Mouse (Mus musculus) layer of hippocampus, adult 11-12 months (tissue): ENCODE results near the gene Git2.

ENCODE experiments used
- DNase-seq: peaks from one replicate; pipeline ENCODE4 v3.0.0; 2022; ENCODE audit warnings: low spot score

Gene Git2

DNA sequence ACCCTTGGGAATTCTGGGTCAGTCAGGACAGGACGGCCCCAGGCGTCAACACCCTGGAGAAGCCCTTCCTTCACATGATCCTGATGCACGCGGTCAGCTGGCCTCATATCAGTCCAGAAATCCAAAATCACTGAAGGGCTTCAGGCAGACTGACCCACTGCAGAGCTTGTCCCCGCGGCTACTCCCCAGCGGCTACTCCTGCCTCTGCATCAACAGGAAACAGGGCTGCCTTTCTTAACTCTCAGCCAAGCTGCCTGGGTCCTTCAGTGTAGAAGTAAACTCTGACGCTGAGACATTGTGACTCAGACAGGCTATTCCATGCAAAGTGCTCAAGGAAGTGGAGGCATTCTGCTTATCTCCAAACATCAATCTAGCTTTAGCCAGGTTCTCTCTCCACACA, 13.3 kb downstream of the Git2 start:
- DNase-seq: no peak

DNA sequence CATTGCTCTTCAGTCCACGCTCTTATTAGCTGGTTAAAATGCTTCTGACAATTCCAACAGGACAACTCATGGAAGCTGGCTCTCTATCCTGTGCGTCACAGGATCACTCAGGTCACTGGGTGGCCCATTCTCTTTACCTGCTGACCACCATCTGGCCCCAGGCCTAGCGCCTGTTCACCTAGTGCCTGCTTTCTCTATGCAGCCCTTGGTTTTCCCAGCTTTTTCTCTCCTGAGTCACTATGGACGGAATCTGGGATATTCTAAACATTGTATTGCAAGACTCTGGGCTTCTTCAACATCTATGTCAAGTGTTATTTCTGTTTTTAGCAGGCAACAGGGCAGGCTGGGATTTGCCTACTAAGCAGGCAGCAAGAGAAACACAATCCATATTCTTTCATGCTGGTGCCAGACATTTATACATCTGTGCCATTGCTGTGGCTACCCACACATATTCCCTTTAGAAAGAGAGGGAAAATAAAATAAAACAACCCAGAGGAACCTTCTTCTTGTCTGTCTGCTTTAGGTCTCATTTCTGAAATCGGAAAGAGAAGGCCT, 15.7 kb downstream of the Git2 start:
- no peak for DNase-seq

DNA sequence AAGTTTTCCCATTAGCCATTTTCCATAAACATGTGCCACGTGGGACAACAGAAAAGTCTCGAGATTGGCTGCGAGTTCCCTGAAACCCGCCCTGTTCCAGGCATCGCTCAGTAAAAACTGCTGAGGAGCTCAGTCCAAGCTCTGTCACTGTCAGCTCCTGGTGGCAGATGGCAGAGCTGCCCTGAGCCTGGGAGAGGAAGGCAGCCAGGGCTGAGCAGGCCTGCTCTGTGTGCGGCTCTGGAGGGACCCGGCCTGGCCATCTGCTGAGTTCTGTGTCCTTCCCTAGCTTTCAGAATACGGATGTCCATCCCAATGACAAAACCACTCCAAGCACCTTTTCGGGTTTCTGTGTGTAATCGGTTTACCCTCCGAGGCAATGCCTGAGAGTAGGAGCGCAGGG, 21.9 kb downstream of the Git2 start:
- no peak for DNase-seq

DNA sequence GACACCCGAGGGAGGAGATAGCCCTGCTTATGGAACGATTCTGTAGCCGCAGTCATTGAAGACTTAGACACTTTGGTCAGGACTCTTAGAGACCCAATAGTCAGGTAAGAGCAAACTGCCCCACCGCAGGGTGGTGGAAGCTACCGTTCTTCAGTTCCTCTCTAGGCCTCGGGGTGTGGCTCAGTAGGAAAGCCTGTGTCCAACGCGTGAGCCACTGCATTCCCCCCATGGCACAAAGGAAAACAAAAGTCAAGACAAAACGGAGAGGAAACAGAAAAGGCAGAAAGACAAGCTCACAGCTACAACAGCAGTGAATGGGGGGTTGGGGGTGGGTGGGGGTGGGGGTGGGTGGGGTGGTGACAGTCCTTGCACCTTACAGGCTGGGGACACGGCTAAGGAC, 22.9 kb downstream of the Git2 start:
- DNase-seq: no peak

DNA sequence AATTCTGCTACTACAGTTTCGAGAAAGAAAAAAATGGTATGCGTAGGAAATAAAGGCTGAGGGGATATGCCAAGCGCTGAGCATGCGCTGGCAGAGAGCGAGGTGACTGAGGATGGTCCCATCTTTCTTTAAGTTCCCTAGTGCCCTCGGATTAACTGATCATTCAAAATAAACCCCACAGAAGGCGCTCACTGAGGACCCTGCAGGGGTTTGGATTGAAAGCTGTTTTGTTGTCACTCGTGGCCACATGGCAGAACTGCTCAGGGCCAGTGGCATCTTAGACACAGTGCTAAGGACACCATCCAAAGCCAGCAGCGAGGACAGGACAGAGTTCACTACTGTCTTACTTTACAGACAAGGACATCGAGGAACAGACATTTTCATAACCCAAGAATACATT, 25.0 kb downstream of the Git2 start:
- no peak for DNase-seq

DNA sequence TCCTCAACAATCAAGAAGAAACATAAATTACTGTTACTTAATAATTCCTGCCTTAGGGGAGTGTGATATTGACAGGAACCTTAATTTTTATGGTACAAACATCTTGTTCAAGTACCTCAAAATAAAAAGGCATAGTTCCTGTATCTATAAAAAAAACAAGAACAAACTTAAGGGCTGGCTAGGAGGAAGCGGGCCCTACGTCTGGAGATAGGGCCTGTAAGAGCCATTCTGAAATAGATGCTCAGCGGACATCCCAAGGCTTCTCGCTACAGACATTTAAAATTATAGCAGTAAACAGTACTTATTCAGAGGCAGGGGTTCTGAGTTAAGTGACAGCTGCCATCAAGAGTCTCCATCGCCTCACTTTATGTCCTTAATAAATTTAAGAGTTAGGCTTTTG, 27.8 kb downstream of the Git2 start:
- DNase-seq: no peak

DNA sequence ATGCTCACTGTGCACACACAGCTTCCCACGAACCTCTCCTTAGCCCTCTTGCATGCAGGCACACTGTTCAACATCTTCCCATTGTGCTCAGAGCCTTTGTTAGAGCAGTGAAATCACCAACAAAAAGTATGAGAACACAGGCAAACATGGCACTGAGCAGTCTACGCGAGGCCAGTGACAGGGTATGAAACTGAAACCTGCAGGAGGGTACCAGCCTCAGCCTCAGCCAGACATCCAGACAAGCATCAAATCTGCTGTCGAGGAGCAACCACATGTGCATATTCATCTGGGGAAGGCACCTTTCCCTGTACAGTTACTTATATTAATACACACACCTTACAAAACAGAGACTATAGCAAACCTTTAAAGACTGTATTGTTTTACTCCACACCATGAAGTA, 28.4 kb downstream of the Git2 start:
- DNase-seq: no peak

DNA sequence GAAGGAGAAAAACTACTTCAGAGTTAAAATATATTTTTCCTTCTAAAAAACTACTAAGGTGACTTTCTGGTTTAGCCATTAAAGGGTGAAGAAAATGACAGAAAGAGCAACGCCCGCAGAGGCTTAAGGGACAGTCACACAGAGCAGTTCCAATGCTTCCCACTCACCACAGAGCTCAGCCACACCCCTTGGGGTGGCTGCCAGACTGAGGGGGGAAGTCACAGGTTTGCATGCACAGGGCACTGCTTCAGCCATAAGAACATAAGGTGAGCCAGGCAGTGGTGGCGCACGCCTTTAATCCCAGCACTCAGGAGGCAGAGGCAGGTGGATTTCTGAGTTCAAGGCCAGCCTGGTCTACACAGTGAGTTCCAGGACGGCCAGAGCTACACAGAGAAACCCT, 29.7 kb downstream of the Git2 start:
- DNase-seq: peak; percentile 67

DNA sequence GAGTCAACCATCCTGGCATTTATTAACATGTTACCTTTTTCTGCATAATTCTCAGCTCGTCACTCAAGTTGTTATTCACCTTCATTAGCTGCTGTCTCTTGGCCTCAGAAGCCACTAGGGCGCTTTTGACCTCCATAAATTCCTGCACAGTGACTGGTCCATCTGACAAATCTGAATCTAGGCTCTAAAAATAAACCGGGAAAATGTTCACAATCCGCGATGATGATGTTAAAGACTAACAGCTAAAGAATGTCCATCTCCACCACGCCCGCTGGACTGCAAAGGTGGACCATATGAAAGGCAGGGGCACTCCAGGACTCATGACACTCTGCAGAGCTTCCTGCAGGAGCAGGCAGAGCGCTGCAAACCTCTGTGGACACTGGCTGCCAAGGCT, 31.6 kb downstream of the Git2 start:
- DNase-seq: no peak

DNA sequence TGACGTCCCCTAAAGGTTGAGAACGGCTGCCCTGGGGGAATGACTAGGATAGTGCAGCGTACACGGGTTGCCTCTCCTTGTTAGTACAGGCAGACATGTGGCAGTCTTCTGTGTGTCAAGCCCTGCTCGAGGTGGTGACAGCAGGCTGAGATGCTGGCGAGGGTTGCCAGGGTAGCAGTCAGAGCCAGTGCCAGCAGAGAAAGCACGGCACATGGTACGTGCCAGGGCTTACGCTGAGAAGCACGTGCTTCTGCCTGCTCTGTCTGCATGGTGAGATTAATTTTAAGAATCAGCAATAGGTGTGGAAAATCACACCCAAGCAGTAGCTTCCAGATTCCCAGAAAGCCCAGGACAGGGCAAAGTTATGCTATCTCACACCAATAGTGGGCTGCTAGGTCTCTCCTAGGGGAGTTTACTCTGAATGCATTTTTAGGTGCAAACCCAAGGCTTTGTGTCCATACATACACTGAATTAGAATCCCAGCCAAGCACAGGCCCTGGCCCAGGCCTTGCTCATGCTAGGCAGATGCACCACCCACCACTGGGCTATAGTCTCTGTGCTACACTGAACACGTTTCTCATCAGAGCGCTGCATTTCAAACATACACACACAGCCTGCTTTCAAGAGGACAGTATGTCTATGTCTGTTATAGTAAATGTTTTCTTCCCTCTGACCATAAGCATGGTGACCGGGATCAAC, 32.2 kb downstream of the Git2 start:
- DNase-seq: peak; percentile 74

DNA sequence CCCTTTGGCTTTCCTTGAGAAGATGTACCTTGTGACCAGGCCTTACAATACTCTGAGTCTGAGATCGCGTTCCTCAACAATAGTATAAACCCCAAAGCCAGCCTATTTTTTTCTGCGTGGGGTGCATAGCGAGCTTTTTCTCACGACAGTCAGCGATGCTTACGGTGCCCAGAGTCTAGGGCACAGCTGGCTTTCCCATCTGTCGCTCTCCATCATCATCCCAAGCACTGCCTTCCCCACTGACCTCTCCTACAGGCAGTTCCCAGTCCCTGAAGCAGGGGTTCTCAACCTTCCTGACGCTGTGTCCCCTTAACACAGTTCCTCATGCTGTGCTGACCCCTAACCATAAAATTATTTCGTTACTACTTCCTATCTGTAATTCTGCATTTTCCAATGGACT, 32.7 kb downstream of the Git2 start:
- DNase-seq: no peak

DNA sequence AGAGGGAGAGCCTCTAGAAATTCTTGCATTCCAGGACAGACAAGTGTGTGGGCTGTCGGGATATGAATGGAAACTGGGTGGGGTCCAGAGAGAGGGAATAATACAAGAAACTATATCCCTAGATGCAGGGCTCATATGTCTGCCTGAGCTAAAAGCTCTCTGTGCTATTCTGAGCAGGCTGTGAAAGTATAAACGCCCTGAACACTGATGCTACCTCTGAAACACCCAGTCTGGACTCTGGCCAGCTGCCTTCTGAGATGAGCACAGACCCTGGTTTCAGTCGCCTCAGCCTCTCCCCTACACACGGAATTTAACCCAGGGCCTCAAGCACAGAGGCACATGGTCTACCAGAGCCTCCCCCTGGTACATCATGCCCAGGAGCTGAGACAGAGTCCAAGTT, 34.7 kb downstream of the Git2 start:
- no peak for DNase-seq

DNA sequence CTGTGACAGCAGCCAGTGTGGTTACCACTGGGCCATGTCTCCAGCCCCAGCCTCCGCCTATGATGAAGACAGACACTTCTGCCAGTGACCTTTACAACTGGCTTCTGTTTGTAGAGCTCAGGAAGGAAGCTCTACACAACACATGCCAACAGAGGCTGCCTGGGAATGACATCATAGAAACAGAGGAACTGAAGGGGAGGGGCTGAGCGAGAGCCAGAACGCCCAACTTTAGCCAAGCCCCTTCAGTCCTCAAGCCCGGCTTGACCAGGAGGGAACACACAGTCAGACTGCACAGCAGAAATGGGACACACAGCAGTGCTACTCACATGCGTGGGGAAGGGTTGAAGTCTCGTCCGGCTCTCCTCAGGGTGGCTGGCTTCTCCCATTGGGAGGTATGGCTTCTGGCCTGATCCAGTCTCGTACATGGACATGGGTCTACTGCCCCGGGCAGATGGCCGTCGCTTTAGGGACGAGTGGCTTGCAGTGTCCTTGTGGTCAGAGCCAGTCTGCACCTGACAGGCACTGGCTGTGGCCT, 36.5 kb downstream of the Git2 start:
- no peak for DNase-seq

DNA sequence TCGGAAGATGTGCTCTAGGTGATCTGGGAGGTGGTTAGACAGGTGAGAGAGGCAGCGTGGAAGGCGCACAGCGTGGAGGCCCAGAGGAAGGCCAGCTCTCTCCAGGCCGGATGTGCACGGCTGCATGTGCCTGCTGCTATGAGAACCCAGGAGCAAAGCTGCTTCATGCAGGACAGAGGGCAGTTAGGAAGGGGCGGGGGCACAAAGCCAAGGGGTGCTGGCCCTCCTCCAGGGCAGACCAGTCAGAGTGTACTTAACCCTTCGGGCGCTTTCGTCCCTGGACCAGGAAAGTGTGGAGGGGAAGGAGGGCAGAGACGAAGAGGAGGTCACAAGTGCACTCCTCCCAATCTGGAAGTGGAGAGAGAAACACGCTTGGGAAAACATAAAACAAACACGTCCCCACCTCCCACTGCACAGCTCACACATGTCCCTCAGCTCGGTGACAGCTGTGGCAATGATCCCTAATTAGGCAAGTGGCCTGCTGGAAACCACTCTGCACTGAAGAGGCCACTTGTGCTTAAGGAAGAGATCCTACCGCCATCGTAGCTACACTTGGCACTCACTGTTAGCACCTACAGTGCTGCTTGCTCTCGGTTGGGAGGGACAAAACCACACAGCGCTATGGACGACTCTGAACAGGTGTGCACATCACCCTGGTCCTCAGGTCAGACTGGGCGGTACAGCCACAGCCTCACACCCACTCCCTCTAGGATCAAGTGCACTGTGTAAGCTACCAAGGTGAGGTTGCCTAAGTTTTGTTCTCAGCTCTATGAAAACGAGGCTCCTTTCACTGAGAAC, 38.0 kb downstream of the Git2 start:
- DNase-seq: no peak

DNA sequence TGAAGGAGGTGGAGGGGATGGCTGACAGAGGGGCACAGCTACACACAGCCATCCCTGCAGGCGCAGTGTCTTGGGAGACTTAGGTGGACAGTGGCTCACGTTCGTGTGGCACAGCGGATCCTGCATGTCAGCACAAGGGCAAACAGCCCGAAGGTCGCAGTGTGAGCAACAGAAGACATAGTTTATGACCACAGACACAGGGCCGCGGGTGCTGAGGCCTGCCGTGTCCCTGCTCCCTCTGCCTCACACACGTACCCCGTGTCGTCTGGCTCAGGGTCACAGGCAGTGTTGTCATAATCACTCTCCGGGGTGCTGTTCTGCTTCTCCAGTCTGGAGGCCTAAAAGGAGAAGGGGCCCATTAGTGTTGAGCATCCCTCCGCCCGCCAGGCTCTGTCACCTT, 41.7 kb downstream of the Git2 start:
- no peak for DNase-seq

DNA sequence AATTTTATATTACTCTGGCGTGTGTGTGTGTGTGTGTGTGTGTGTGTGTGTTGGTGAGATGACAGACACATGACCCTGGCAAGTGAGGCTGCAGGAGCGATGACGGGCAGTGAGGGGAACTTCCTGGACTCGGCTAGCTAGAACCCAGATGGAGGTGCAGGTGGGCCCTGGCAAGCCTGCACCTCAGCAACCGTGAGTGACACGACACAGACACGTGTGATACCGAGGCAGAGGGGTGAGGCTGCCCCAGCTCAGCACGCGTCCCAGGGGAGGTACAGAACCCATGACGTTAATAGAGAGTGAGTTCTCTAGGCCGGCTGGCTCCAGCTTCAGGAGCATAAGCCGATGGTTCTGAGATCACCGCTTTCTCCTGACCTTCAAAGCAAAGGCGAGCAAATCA, 43.3 kb downstream of the Git2 start:
- no peak for DNase-seq

DNA sequence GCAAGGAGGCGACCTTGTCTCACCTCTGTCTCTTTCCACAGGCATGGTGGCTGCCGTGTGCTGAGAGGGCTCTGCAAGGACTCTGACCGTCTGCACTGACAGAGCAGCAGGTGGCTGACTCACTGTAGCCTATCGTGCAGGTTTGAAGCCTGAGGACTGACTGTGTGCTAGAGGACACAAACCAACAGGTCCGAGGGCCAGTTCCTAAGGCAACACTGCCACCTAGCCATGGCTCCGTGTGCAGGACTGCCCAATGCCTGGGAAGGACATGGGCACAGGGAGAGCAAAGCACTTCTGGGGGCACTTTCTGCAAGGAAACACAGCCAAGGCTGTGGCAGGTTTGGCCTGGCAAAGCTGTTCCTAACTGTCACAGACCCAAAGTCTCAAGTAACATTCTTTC, 43.8 kb downstream of the Git2 start:
- no peak for DNase-seq

DNA sequence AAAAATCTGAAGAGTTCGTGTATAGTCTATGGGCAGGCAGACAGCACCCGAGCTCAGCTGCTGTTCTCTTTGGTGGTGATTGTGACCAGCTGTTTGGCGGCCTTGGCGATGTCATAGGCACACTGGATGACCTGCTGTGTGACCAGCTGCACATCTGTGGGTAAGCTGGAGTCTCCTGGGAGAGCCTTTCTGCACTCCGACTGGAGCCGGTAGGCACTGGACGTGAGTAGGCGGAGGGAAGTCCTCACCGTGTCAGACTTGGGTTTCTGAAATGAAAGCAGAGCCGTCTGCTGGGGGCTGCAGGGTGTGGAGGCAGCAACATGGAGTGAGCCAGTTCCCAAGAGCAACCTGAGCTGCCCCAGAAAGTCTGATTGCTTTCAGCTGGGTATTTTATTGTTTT, 45.2 kb downstream of the Git2 start:
- DNase-seq: no peak

DNA sequence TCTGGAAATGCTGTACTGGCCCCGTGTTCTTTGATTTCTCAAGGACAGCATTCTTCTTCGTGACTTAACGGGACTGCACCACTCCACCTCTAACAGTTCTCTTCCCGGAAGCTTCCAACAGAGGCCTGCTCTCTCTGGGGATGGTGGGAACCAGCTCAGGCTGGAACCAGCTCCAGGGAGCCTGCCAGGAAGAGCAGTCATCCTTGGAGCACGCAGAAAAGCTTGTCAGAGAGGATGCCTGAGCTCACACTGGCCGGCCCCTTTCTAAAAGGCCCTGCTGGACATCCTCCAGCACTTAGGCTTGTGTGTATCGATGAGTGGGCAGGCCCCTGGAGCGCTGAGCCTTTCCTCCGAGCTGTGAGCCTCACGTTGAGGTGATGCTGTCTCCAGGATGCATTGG, 47.2 kb downstream of the Git2 start:
- DNase-seq: no peak

DNA sequence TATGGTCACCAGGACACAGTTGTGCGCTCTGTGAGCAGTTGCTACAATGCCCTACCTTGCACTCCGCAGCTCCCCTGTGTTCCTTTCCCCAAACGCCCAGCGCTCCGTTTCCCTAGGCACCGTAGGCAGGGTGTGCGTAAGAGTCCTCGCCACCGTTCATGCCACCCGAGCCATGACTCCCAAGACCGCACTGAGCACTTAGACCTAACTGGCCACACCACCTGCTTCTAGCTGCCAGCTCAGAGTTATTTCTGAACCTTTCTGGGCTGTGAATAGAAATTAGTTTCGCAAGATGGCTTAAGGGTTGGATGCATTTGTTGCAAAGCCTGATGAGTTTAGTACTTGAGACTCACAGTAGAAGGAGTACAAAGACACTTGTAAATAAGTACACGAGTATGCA, 52.5 kb downstream of the Git2 start:
- DNase-seq: no peak

DNA sequence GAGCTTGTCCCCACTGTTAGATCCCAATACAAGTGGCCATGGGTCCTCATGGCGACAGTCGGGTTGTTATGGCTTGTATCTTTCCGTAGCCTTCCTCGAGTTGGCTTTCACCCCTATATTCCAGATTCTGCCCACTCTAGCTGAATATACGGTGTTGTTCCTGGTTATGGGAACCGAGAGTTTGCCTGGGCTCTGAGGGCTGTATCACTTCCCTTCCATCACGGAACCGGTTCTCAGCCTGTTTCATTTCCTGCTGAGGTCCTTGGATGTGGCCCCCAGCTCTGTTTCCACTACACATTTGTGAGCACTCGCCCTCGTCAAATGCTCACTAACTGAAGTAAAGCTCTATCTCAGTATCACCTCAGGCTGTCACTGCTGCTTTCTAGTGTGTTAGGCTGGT, 53.3 kb downstream of the Git2 start:
- no peak for DNase-seq

DNA sequence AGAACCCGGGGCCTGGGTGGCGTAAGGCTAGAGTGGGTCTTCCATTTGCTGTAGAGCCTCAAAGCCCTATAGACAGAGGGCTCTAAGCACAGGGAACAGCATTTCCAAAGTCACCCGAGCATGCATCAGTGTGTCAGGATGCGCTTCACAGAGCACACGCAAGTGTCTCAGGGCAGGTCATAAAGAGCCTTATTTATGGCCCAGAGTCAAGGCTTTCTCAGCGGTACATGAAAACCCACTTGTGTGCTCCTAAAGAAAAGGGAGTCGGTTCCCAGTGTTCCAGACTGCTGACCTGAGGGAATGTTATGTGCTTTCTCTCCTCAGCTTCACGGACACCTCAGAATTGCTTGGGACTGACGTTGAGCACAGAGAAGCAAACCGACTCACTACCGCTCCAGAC, 54.5 kb downstream of the Git2 start:
- no peak for DNase-seq

DNA sequence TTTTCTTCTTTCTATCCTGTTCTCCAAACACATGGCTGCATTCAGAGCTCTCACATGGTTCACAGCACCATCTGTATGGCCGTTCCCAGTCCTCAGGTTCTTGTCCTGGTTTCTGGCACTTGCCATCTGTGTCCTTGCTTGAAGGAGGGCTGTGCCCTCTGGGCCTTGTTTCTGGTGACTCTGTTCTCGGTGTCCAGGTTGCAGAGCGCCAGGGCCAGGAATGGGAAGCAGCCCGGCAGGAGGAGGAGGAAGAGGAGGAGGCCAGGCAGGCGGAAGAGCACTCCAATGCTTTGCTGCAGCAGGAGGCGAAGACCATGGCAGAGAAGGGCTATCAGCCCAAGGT, 55.4 kb downstream of the Git2 start:
- no peak for DNase-seq
